Mouse (Mus musculus) midbrain, embryonic 10.5 days (tissue): ENCODE results near the gene Spred2. TPM values are rescaled to one million over a fixed set of nuclear protein-coding genes. Genes with fewer than 3 reads are reported as not detected.

Source experiments
- DNase-seq: peaks from one replicate; pipeline ENCODE4 v3.0.0-alpha.2; 2017; ENCODE audit warnings: low spot score
- H3K27ac ChIP-seq: fragments of 300-500 bp; sonication (generic); replicated peaks from 2 replicates; pipeline ENCODE4 v1.5.1; 2016; ENCODE audit warnings: mild to moderate bottlenecking
- H3K27me3 ChIP-seq: fragments of 300-500 bp; sonication (generic); 2 replicates; pipeline ENCODE4 v1.6.1; 2016; ENCODE audit warnings: low read depth, mild to moderate bottlenecking; ENCODE audit not compliant: poor library complexity, severe bottlenecking
- H3K36me3 ChIP-seq: fragments of 300-500 bp; sonication (generic); 2 replicates; pipeline ENCODE4 v1.6.1; 2016; ENCODE audit warnings: mild to moderate bottlenecking, moderate library complexity
- H3K4me1 ChIP-seq: fragments of 300-500 bp; sonication (generic); 2 replicates; pipeline ENCODE4 v1.6.1; 2016
- H3K4me3 ChIP-seq: fragments of 300-500 bp; sonication (generic); 2 replicates; pipeline ENCODE4 v1.5.1; 2016; ENCODE audit warnings: mild to moderate bottlenecking, moderate library complexity
- H3K9me3 ChIP-seq: fragments of 300-500 bp; sonication (generic); replicated peaks from 2 replicates; pipeline ENCODE4 v1.6.1; 2016; ENCODE audit warnings: mild to moderate bottlenecking
- WGBS: fragments of 180-500 bp; shearing (Covaris S2); methylation state at CpG from one replicate; pipeline ENCODE4 v1.1.7; 2016; 5-methylcytosine and 5-hydroxymethylcytosine counted together
- polyA plus RNA-seq: library from polyadenylated mRNA; unstranded; fragments of >200 nt; fragmentation: Nextera tagmentation; extraction: Ambion mirVana; gene quantifications from 2 replicates; pipeline ENCODE4 v1.2.1, GENCODE M21; 2016

Spred2 gene
- polyA plus RNA-seq, 1 experiment from 2014 or later: 5.9 TPM

DNA sequence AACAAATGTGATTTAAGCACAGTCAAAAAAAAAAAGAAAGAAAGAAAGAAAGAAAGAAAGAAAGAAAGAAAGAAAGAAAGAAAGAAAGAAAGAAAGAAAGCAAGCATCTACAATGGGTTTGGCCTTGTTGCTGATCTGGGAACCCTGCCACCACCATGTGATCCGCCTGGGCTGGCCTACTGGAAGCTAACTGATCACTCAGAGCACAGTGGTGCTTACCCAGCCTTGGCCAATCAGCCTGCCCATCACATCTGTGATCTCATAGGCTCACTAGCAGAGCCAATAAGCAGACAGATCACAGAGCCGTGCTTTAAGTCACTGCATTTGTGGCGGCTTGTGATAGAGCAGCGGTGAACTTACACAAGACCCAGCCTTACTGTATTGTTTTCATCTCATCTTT is 10.4 kb upstream of the Spred2 start:
- Histone ChIP-seq H3K4me1 (peaks cover 20% of the 10 kb centered on the region), H3K27me3 (peaks cover 18% of the 10 kb centered on the region; the same call in 1 of the 2 replicates), H3K4me3 (no peak overlapping the region), H3K27ac (no peak overlapping the region), H3K9me3 (peaks cover under 1% of the 10 kb centered on the region; the same call in 1 of the 2 replicates), H3K36me3 (no peaks in the 10 kb centered on the region)
- no peak for DNase-seq
- 96% methylated on average over 4 of the region's 4 CpGs for WGBS

DNA sequence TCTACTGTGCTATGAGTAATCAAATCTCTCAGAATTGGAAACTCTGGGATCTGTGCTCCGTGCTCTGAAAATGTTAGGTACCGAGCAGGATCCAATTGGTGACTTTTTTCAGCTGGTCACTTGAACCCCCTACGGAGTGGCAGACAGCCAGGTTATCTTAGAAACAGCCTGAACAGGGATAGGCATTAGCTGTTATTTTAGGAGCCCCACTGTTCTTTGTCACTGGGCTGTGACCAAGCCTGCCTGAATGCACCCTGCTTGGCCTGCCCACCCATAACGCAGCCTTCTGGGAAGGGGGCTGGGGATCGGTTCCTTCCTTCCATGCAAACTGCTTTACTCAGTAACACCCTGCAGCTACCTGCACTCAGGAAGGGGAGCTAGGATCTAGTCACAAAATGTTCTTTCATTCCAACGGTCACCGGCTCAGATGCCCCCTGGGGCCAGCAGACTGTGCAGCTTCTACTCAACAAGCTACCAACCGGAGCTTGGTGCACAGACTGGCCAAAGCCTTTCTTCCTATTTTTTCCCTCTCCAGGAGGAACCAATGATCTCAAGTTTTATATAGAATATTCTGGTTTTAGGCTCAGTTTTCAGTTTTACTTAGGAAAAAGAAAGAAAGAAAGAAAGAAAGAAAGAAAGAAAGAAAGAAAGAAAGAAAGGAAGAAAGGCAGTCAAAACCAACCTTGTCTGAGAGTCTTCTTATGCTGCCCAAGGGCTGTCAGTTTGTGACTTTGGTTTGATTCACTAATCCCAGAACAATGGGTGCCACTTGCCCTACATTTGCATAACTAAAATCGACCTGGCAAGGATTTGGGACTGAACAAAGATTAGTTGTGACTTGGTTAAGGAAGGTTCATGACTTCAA is 6.6 kb upstream of the Spred2 start:
- DNase-seq: peak; percentile 43
- Histone ChIP-seq H3K36me3 (no peaks in the 10 kb centered on the region), H3K27me3 (peaks cover 18% of the 10 kb centered on the region; the same call in 1 of the 2 replicates), H3K4me3 (peak overlapping the region; percentile 35), H3K4me1 (peaks cover 42% of the 10 kb centered on the region), H3K9me3 (no peaks in the 10 kb centered on the region; the same call in 1 of the 2 replicates), H3K27ac (peak overlapping the region; percentile 74)
- WGBS: 8% methylated on average over 9 of the region's 9 CpGs

DNA sequence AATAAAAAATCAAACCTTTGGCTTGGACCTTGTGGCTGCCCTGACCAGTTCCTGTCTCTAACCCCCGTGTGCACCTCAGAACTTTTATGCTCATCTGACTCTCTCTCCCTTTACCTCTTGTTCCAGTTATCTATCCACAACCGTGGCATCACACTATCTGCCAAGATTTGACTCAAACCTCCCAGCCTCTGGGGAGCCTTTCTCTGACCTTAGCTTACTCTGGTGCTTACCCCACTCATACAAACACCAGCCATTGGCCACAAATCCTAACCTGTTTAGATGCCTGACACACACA is 6.0 kb upstream of the Spred2 start:
- peak overlapping the region; percentile 94 for H3K27ac ChIP-seq
- H3K4me3 ChIP-seq: no peak overlapping the region
- peaks cover 21% of the 10 kb centered on the region; the same call in 1 of the 2 replicates for H3K27me3 ChIP-seq
- WGBS: 4% methylated on average over 2 of the region's 2 CpGs
- H3K4me1 ChIP-seq: peaks cover 46% of the 10 kb centered on the region
- no peaks in the 10 kb centered on the region; the same call in 1 of the 2 replicates for H3K9me3 ChIP-seq
- H3K36me3 ChIP-seq: no peaks in the 10 kb centered on the region
- DNase-seq: peak; percentile 36

DNA sequence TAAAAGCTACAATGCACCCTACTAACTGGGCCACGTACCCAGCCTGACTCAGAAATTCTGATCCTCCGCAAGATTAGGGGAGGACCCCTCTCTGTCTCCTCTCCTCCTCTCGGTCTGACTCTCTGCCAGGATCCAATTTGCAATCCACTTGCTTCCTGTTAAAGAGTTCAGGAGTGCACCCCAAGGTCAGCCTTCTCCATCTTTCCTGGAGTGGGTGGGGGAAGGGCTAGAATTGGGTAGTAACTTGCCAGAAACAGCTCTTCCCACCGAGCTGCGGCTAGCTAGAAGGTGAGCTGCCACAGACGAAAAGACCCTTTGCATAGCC is 4.8 kb upstream of the Spred2 start:
- H3K36me3 ChIP-seq: no peaks in the 10 kb centered on the region
- WGBS: 1% methylated on average over 6 of the region's 6 CpGs
- H3K27ac ChIP-seq: peak overlapping the region; percentile 94
- peaks cover 53% of the 10 kb centered on the region for H3K4me1 ChIP-seq
- peak overlapping the region; percentile 76 for H3K4me3 ChIP-seq
- H3K27me3 ChIP-seq: peaks cover 22% of the 10 kb centered on the region; the same call in 1 of the 2 replicates
- peak; percentile 59 for DNase-seq
- H3K9me3 ChIP-seq: no peaks in the 10 kb centered on the region; the same call in 1 of the 2 replicates

DNA sequence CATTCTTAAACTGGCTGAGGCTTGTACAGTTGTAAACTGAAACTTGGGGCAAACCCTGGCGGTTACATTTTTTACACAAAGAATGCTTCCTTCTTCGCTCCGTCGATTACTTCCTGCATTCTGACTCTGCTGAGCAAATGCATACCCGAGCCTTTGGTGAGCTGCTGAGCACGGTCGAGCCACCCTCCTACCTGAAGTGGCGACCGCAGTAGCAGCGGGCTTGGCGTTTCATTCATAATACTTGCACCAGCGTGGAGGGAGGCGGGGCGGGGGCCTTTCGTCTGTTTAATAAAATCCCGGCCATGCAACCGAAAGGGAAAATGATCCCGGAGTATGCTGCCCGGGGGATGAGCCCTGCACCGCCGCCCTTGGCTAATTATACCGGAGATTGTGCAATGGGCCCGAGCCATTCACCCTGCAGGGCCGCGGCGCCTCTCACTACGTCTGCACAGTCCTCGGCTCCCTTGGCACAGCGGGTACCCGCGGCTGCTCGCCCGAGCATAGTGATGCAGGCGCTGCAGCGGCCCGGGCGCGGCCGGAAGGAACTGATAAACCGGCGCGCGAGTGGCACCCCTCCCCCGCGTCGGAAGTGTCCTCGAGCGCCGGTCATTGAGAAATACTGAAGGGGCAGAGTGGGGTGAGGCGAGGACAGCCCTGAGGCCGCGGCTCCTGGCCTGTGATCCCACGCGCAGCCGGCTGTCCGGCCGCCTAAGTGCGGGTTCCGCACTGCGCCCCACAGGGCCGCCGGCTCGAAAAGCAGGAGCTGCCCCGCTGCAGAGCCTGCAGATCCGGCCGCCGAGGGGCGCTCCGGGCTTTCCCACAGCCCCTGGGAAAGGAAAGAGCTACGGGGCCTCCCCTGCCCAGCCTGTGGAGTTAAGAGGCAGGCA is 4.1 kb upstream of the Spred2 start:
- Histone ChIP-seq H3K36me3 (no peaks in the 10 kb centered on the region), H3K9me3 (no peaks in the 10 kb centered on the region), H3K27ac (peak overlapping the region; percentile 94), H3K4me1 (peaks cover 53% of the 10 kb centered on the region), H3K27me3 (peaks cover 22% of the 10 kb centered on the region; the same call in 1 of the 2 replicates), H3K4me3 (peak overlapping the region; percentile 76)
- peak; percentile 90 for DNase-seq
- WGBS: under 1% methylated on average over 70 of the region's 70 CpGs

DNA sequence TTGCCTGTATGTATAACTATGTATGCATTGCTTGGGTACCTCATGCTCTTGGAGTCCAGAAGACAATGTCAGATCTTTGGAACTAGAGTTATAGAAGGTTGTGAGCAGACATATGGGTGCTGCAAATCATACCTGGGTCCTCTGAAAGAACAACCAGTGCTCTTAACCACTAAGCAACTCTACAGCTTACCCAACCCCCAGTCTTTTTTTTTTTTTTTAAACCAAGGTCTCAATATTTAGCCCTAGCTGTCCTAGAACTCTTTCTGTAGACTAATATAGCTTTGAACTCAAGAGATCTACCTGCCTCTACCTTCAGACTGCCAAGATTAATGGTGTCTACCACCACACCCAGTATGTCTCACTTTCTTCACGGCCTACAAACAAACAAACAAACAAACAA is 2.5 kb upstream of the Spred2 start:
- no peaks in the 10 kb centered on the region for H3K9me3 ChIP-seq
- H3K27me3 ChIP-seq: peaks cover 20% of the 10 kb centered on the region; the same call in 1 of the 2 replicates
- no peaks in the 10 kb centered on the region for H3K36me3 ChIP-seq
- WGBS: 91% methylated on average over 1 of the region's 1 CpGs
- no peak overlapping the region for H3K4me3 ChIP-seq
- no peak overlapping the region for H3K27ac ChIP-seq
- DNase-seq: no peak
- peaks cover 62% of the 10 kb centered on the region for H3K4me1 ChIP-seq

DNA sequence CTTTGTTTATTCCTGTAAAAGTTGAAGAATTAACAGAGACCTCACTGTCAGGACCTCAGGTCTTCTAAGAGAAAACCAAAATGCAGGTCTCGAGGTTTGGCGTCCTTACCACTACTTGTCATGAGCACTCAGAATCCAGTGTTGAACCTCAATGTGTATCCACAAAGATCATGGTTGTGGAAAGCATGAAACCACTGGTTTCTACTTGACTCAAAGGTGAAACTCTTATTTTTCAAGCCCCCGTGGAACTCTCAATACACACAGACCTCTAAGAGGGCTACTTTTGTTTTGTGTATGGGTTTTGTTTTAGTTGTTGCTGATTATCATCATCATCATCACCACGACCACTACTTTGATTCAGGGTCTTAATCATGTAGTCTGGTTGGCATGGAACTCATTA is 2.0 kb upstream of the Spred2 start:
- H3K27ac ChIP-seq: no peak overlapping the region
- WGBS: 90% methylated on average over 4 of the region's 4 CpGs
- no peaks in the 10 kb centered on the region for H3K9me3 ChIP-seq

DNA sequence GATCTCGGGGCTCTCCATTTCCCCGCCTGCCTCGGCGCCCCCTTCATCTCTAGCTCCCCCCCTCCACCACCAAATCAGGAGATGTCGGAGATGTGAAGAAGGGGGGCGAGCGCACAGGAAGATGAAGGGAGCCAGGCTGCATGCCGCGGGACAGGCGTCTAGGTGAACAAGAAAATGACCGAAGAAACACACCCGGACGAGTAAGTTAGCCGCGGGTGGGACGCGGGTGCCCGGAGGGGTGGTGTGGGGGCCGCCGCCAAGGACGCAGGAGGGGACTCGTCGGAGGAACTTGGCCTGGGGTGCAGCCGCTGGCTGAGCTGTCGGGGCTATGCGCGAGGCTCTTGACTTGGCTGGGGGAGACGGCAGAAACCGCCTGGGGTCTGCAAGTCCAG is 578 bp downstream of the Spred2 start:
- H3K27me3 ChIP-seq: 0 out of 2 replicates have a peak, but pooled peaks cover 4% of the 10 kb centered on the region
- H3K4me3 ChIP-seq: peak overlapping the region; percentile 93
- under 1% methylated on average over 29 of the region's 29 CpGs for WGBS
- no peak for DNase-seq
- H3K36me3 ChIP-seq: no peaks in the 10 kb centered on the region
- H3K9me3 ChIP-seq: no peaks in the 10 kb centered on the region
- H3K27ac ChIP-seq: peak overlapping the region; percentile 99
- H3K4me1 ChIP-seq: peaks cover 47% of the 10 kb centered on the region

More for the DNA sequence above, 2.0 kb upstream of the Spred2 start:
- Histone ChIP-seq H3K4me1 (peaks cover 60% of the 10 kb centered on the region), H3K4me3 (no peak overlapping the region), H3K27me3 (peaks cover 16% of the 10 kb centered on the region; the same call in 1 of the 2 replicates), H3K36me3 (no peaks in the 10 kb centered on the region)
- DNase-seq: no peak

DNA sequence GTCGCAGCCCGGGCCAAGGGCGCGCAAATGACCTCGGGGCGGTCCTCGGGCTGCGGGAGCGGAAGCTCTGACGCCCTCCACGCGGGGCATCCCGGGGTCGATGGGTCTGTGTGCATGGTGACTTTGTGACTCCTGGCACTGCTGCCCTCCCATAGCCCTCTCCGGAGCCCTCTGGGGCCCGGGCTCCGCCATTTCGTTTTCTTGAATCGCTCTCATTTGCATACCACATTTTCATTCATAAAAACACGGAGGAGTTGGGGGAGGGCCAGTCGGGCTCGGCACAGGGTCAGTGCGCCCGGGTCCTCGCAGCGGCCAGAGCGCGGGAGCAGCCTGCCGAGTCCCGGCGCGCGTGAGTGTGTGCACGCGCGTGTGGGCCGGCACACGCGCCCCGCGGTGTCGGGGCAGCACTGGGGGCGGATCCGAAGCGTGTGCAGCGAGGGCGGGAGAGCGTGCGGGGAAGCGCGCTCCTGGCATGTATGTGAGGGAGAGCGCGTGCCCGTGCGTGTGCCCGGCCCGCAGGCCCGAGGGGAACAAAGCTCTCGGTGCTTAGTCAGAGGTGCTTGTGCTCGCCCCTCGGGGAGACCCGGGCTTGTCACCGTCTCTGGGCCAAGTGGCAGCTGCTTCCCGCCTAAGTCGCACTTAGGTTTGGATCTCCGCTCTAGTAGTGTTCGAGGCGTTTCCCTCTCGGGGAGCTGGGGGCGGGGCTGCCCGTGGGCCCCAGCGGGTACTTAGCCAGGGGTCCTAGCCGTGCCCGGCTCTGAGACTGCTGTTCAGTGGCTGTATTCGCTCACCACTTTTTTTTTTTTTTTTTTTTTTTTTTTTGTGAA is 1.2 kb downstream of the Spred2 start:
- Histone ChIP-seq H3K36me3 (no peaks in the 10 kb centered on the region), H3K27ac (peak overlapping the region; percentile 99), H3K9me3 (no peaks in the 10 kb centered on the region), H3K27me3 (0 out of 2 replicates have a peak, but pooled peaks cover 4% of the 10 kb centered on the region), H3K4me3 (peak overlapping the region; percentile 93), H3K4me1 (peaks cover 45% of the 10 kb centered on the region)
- peak; percentile 85 for DNase-seq
- under 1% methylated on average over 73 of the region's 75 CpGs for WGBS

DNA sequence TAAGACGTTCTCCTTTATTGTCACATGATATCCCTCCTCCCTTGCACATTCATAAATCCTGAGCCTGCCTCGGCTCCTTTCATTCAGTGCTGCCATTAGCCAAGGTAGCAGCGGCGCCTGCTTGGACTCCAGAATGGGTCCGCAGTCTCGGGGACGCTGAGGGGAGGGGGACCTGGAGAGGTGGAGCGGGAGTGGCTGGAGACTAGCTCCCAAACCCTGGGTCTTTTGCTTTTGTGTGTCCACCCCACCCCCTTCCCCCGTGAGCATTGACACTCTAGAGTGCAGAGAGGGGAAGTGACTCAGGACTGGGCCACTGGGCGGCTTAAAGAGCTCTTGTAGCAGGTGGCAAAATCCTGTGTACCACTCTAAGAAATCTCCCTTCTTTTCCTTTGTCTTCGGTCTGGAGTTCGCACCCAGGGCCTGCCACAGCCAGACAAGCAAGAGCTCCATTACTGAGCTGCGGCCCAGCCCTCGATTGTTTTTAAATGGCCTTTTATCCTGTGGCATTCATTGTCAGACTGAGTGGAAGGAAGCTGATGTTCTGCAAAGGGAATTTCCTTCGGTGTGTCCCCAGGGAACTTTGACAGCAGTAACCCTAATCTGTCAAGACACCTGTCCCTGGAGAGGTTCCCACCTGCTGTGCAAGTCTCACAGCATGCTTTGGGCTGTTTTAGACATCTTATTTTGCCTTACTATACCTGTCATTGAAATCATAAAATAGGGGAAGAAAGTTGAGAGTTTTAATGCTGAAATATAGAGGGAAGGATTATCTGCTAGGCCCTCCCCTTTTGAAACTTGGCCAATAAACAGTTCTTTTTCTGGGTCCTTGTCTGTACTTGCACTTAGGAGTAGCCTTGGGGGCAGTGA is 2.0 kb downstream of the Spred2 start:
- peak; percentile 76 for DNase-seq
- Histone ChIP-seq H3K4me1 (peaks cover 39% of the 10 kb centered on the region), H3K36me3 (no peaks in the 10 kb centered on the region), H3K27ac (peak overlapping the region; percentile 99), H3K9me3 (no peaks in the 10 kb centered on the region), H3K27me3 (0 out of 2 replicates have a peak, but pooled peaks cover 4% of the 10 kb centered on the region), H3K4me3 (peak overlapping the region; percentile 93)
- WGBS: 3% methylated on average over 15 of the region's 15 CpGs

DNA sequence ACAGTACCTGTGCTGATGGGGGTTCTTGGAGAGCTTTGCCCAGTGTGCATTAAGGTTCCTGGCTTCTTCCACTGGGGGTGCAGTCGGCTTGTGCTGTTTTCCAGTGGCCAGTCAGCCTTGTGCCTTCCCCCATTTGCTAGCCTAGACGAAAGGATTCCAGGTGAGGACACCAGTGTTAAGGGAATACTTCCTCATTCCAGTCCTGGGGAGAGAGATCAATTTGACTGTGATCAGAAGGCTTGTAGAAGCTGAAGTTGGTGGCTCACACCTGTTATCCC is 2.6 kb downstream of the Spred2 start:
- no peaks in the 10 kb centered on the region for H3K9me3 ChIP-seq
- H3K27me3 ChIP-seq: 0 out of 2 replicates have a peak, but pooled peaks cover 4% of the 10 kb centered on the region
- no peak for DNase-seq
- peaks cover 5% of the 10 kb centered on the region for H3K36me3 ChIP-seq
- peaks cover 39% of the 10 kb centered on the region for H3K4me1 ChIP-seq
- WGBS: 75% methylated on average over 2 of the region's 2 CpGs
- H3K27ac ChIP-seq: peak overlapping the region; percentile 99
- peak overlapping the region; percentile 93 for H3K4me3 ChIP-seq
